Mouse (Mus musculus) lung, embryonic 16.5 days (tissue): ENCODE results near the gene Kdm8. TPM values are rescaled to one million over a fixed set of nuclear protein-coding genes. Genes with fewer than 3 reads are reported as not detected.
A peak's percentile ranks its signal among the peaks of the same experiment; 100 is the strongest.

ENCODE experiments used
- ATAC-seq: fragments of 200-750 bp; cut with Nextera tagmentation; 2 replicates; pipeline ENCODE4 v1.8.0; 2017; ENCODE audit warnings: low read depth, mild to moderate bottlenecking, moderate library complexity
- H3K27ac ChIP-seq: fragments of 300-500 bp; sonication (generic); 2 replicates; pipeline ENCODE4 v1.5.1; 2014; ENCODE audit warnings: mild to moderate bottlenecking, control low read depth, low read length
- H3K27me3 ChIP-seq: fragments of 300-500 bp; sonication (generic); 2 replicates; pipeline ENCODE4 v1.6.1; 2014; ENCODE audit warnings: low read depth, low read length, mixed read lengths; ENCODE audit not compliant: control insufficient read depth, insufficient read depth
- H3K36me3 ChIP-seq: fragments of 300-500 bp; sonication (generic); 2 replicates; pipeline ENCODE4 v1.6.1; 2014; ENCODE audit warnings: low read length; ENCODE audit not compliant: control insufficient read depth, insufficient read depth
- H3K4me1 ChIP-seq: fragments of 300-500 bp; sonication (generic); replicated peaks from 2 replicates; pipeline ENCODE4 v1.6.1; 2014; ENCODE audit warnings: low read length, mixed read lengths; ENCODE audit not compliant: control insufficient read depth, insufficient read depth
- H3K4me2 ChIP-seq: fragments of 300-500 bp; sonication (generic); 2 replicates; pipeline ENCODE4 v1.6.1; 2014; ENCODE audit warnings: low read depth, low read length, control low read depth
- H3K4me3 ChIP-seq: fragments of 300-500 bp; sonication (generic); 2 replicates; pipeline ENCODE4 v1.5.1; 2014; ENCODE audit warnings: mild to moderate bottlenecking, low read length, control low read depth
- H3K9ac ChIP-seq: fragments of 300-500 bp; sonication (generic); 2 replicates; pipeline ENCODE4 v1.6.1; 2014; ENCODE audit warnings: low read length, control low read depth
- H3K9me3 ChIP-seq: fragments of 300-500 bp; sonication (generic); 2 replicates; pipeline ENCODE4 v1.6.1; 2016; ENCODE audit warnings: low read length; ENCODE audit not compliant: control insufficient read depth
- WGBS: fragments of 180-500 bp; shearing (Covaris S2); extraction: QIAGEN DNeasy Blood & Tissue Kit; methylation state at CpG from one replicate; pipeline ENCODE4 v1.1.7; 2014; 5-methylcytosine and 5-hydroxymethylcytosine counted together
- polyA plus RNA-seq: library from polyadenylated mRNA; unstranded; fragments of >200 nt; fragmentation: Nextera tagmentation; extraction: Ambion mirVana; gene quantifications from 2 replicates; pipeline ENCODE4 v1.2.1, GENCODE M21; 2015

Gene Kdm8
- 12.4 and 13.1 TPM in 2 replicates for polyA plus RNA-seq

DNA sequence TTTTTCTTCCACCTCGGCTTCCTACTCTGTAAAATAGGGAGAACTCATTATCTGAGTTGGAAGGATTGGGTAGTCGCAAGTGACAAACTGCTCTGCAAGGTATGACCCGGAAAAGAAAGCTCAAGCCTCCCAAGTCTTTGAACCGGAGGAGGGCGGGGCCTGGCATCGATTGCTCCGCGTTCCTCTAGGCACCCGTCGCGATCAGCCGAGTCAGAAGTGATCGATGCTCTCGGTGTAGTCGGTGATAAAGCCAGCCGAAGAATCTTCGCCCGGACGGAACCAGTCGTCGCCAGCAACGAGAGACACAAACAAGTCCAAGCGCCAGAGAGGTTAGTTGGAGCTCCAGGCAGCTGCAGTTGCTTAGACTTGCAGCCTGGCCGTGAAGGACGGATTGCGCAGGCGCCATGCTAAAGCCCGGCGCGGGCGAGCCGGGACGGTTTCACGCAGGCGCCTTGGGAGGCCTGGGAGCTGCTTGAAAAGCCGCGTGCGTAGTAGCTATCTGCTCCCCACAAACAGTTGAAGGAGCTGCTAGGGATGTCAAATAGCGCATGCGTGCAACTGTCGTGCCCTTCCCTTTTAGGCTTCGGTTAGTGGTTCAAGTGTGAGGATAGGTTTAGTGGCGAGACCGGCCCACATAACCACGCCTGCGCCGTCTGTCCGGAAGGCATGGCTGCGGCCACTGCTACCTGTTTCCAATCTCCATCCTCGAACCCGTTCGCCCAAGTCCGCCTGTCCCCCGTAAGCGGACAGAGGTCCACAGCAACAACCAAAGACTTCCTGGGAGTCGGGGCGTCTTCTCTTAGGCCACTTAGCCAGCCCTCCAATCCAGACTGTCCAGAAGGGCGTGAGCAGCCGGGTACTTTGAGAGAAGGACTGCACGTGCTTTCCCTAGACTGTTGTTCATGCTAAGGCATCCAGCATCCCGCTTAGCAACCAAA, at the start of gene Kdm8:
TSS of gene Kdm8 (plus strand) at position 213 of the 938 bp plus-strand sequence.
- H3K9me3 ChIP-seq = no peaks in the 10 kb centered on the region
- peak within 1 kb of the TSS; percentile 58 for H3K4me2 ChIP-seq
- peak; percentile 96 for ATAC-seq
- H3K27me3 ChIP-seq = no peaks in the 10 kb centered on the region
- peaks cover 18% of the 10 kb centered on the region for H3K4me1 ChIP-seq
- H3K9ac ChIP-seq = peak within 1 kb of the TSS; percentile 71
- H3K36me3 ChIP-seq = no peaks in the 10 kb centered on the region
- under 1% methylated on average over 61 of the region's 61 CpGs for WGBS
- peak within 1 kb of the TSS; percentile 95 for H3K27ac ChIP-seq
- peak within 1 kb of the TSS; percentile 56 for H3K4me3 ChIP-seq

DNA sequence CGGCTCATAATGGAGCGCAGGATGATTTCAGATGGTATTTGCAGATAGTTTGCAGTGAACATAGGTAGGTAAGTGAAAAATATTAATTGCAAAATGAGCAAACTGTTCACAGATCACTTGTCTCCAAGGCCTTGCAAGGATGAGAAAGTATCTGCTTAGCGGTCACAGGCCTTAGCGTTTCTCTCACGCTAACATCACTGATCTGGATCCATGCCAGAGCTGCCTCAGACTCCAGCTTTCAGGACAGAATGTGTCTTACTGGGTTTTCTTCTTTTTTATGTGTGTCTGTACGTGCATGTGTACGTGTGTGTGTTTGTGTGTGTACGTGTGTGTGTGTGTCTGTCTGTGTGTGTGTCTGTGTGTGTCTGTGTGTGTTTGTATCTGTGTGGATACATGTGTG, 46.4 kb upstream of the Kdm8 start:
- H3K9ac ChIP-seq = no peak overlapping the region

DNA sequence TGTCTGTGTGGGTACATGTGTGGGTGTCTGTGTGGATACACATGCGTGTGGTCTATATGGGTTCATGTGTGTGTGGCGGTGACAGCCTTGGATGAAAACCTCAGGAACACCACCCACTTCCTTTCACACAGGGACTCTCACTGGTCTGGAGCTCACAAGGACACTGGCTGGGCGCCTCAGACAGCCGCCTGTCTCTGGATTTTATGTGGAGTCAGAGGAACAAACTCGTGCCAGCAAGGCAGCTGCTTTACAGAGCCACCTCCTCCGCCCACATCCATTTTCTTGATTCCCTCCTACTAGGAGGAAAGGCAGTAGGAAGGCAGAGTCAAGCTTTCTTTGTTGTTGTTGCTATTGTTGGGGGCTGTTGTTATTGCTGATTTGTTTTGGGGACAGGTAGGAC, 45.8 kb upstream of the Kdm8 start:
- no peaks in the 10 kb centered on the region for H3K36me3 ChIP-seq
- H3K4me3 ChIP-seq = no peak overlapping the region
- WGBS = 50% methylated on average over 6 of the region's 6 CpGs
- H3K27me3 ChIP-seq = no peaks in the 10 kb centered on the region
- H3K4me1 ChIP-seq = peaks cover 5% of the 10 kb centered on the region
- H3K4me2 ChIP-seq = no peak overlapping the region
- ATAC-seq = peak; percentile 71
- no peak overlapping the region for H3K27ac ChIP-seq
- no peaks in the 10 kb centered on the region for H3K9me3 ChIP-seq
- no peak overlapping the region for H3K9ac ChIP-seq

More for the DNA sequence above, 46.4 kb upstream of the Kdm8 start:
- no peak for ATAC-seq
- Histone ChIP-seq H3K27me3 (no peaks in the 10 kb centered on the region), H3K4me2 (no peak overlapping the region), H3K4me1 (peaks cover 6% of the 10 kb centered on the region), H3K9me3 (no peaks in the 10 kb centered on the region), H3K4me3 (no peak overlapping the region), H3K27ac (no peak overlapping the region), H3K36me3 (no peaks in the 10 kb centered on the region)
- 58% methylated on average over 8 of the region's 8 CpGs for WGBS

DNA sequence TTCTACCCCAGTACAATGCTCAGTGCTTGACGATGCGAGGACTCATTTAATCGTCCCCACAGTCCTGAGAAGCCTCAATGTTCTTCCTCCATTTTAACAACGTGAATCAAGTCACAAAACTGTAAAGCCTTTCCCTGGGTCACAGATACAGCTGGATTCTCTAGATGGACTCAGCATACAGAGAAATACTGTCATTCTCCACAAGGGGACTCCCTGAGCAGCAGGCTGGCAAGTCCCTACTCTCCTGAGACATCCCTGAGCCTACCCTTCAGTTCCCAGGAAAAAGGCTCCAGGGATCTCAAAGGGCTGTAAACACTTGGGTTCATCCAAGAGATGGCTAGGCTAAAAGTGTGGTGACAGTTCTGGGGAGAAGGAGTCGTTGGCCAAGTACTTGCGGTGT, 37.3 kb upstream of the Kdm8 start:
- H3K27ac ChIP-seq = no peak overlapping the region
- H3K27me3 ChIP-seq = no peaks in the 10 kb centered on the region
- no peaks in the 10 kb centered on the region for H3K4me1 ChIP-seq
- no peak overlapping the region for H3K9ac ChIP-seq
- no peak overlapping the region for H3K4me2 ChIP-seq
- no peaks in the 10 kb centered on the region for H3K9me3 ChIP-seq
- ATAC-seq = no peak
- H3K4me3 ChIP-seq = no peak overlapping the region
- 73% methylated on average over 6 of the region's 6 CpGs for WGBS
- H3K36me3 ChIP-seq = no peaks in the 10 kb centered on the region

DNA sequence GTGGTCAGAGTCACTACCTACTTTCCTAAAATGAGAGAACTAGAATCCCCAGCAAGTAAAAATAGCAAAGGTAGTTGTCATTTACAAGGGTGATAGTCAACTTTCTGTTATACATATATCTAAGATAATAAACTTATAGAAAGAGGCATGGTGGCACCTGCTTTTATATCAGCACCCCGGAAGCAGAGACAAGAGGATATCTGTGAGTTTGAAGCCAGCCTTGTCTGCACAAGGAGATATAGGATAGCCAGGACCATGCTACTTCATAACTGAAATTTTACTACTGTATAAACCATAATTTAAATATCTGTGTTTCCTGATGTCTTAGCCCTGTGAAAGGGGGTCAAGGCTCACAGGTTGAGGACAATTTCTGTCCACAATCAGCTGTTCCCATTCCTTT, 29.4 kb upstream of the Kdm8 start:
- Histone ChIP-seq H3K4me2 (no peak overlapping the region), H3K9me3 (no peaks in the 10 kb centered on the region), H3K9ac (no peak overlapping the region), H3K36me3 (no peaks in the 10 kb centered on the region), H3K4me3 (no peak overlapping the region), H3K4me1 (no peaks in the 10 kb centered on the region), H3K27me3 (no peaks in the 10 kb centered on the region), H3K27ac (no peak overlapping the region)
- ATAC-seq = no peak
- WGBS = 100% methylated on average over 1 of the region's 1 CpGs

DNA sequence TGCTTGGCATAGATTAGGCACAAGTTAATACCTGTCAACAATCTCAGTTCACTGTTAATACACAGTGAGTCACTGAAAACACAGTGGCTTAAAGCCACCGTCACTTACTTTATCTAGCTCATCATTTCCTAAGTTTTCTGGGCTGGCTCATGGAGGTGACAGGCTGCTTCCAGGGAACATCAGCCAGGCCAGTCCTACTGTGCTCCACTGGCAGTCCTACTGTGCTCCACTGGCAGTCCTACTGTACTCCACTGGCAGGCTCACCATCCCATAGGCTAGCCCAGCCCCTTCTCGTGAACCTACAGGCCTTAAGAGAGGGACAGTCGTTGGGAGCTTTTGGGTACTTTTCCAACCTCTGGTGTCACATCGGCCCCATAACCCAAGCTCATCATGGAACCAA, 28.7 kb upstream of the Kdm8 start:
- 85% methylated on average over 4 of the region's 4 CpGs for WGBS
- ATAC-seq = no peak
- no peak overlapping the region for H3K4me3 ChIP-seq
- H3K4me1 ChIP-seq = no peaks in the 10 kb centered on the region
- no peak overlapping the region for H3K27ac ChIP-seq
- H3K27me3 ChIP-seq = no peaks in the 10 kb centered on the region
- no peaks in the 10 kb centered on the region for H3K9me3 ChIP-seq
- H3K4me2 ChIP-seq = no peak overlapping the region
- H3K36me3 ChIP-seq = no peaks in the 10 kb centered on the region
- H3K9ac ChIP-seq = no peak overlapping the region

DNA sequence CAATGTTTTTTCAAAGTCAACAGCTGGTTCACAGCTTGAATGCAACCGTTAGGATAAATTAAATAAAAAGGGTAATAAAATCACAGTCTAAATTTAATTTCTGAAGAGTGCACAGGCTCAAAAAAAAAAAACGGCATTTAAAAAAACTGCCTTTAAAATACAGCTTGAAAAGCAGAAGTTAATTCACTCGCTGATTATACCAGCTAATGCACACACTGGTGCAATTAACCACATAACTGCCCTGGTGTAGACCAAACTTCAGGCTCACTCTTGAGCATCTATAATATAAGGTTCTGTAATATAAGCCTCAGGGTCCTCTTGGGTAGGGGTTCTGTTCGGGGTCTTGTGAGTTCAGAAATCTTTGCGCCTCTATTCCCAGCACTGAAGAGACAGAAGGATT, 27.7 kb upstream of the Kdm8 start:
- no peaks in the 10 kb centered on the region for H3K36me3 ChIP-seq
- no peaks in the 10 kb centered on the region for H3K9me3 ChIP-seq
- WGBS = 78% methylated on average over 5 of the region's 5 CpGs
- H3K9ac ChIP-seq = no peak overlapping the region
- H3K4me1 ChIP-seq = no peaks in the 10 kb centered on the region
- H3K27me3 ChIP-seq = no peaks in the 10 kb centered on the region
- no peak for ATAC-seq
- H3K4me2 ChIP-seq = no peak overlapping the region
- H3K4me3 ChIP-seq = no peak overlapping the region
- H3K27ac ChIP-seq = no peak overlapping the region

DNA sequence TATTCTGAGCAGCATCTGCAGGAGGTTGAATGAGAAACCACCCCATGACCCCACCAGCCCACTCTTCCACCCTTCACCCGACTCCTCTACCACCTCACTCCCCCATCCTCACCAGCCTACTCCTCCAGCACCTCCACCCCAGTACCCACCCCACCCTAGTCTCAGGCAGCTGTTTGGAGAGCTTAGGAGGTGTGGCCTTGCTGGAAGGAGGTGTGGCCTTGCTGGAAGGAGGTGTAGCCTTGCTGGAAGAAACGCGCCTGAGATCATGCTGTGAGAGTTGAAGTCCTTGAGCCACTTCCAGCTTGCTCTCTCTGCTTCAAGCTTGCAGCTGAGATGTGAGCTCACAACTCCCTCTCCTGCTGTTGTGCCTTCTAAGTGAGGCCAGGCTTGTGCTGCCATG, 26.1 kb upstream of the Kdm8 start:
- no peaks in the 10 kb centered on the region for H3K27me3 ChIP-seq
- H3K4me3 ChIP-seq = no peak overlapping the region
- H3K4me1 ChIP-seq = no peaks in the 10 kb centered on the region
- peak; percentile 72 for ATAC-seq
- H3K9ac ChIP-seq = no peak overlapping the region
- no peaks in the 10 kb centered on the region for H3K36me3 ChIP-seq
- no peak overlapping the region for H3K4me2 ChIP-seq
- no peaks in the 10 kb centered on the region for H3K9me3 ChIP-seq
- H3K27ac ChIP-seq = no peak overlapping the region
- WGBS = 20% methylated on average over 3 of the region's 3 CpGs

DNA sequence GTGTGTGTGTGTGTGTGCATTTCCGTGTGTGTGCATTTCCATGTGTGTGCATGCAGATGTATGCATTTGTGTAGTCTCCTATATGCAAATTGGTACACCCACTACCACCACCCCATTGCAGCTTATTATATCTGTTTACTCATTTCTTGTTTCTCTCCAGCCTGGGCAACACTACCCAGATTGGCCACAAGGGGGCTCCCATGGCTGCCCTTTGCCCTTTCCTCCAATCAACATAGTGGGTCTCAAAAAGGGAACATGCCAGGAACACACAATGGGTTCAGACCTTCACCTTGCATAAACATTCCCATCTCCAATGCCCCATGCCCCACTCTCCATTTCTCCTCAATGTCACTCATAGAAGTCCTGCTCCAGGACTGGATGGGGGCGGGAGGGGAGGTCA, 24.3 kb upstream of the Kdm8 start:
- Histone ChIP-seq H3K4me2 (no peak overlapping the region), H3K4me3 (no peak overlapping the region), H3K9ac (no peak overlapping the region), H3K36me3 (no peaks in the 10 kb centered on the region), H3K9me3 (no peaks in the 10 kb centered on the region), H3K27ac (no peak overlapping the region), H3K27me3 (no peaks in the 10 kb centered on the region), H3K4me1 (no peaks in the 10 kb centered on the region)
- no peak for ATAC-seq
- WGBS = 69% methylated on average over 2 of the region's 2 CpGs
